Mouse (Mus musculus): ENCODE results near the gene D10Jhu81e.

Gene D10Jhu81e

GRCm38 (mm10) chr10:78163241-78163640 is 6.3 kb downstream of the D10Jhu81e start:
- no peak for DNase-seq (ENCODE audit: low spot score)

GRCm38 (mm10) chr10:78162646-78163045 is 6.9 kb downstream of the D10Jhu81e start:
- no peak for DNase-seq (ENCODE audit: low spot score)

DNA sequence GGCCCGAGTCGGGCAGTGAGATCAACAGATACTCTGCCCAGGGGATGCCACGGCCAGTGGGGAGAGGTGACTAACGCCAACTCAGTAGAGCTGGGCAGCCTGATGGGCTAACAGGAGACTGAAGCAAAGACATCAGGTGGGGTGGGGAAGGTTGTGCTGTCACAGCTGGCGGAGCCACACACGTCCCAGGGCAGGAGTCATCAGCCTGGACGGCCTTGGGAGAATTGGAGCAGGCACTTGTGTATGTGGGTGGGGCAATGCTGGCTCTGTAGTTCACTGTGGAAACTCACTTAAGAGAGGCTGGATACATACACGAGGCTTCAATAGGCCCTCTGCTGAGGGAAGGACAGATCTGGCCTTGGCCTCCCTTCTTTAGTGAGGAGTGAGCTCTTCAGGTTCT is 8.5 kb downstream of the D10Jhu81e start:
- no peak for DNase-seq (ENCODE audit: low spot score)

DNA sequence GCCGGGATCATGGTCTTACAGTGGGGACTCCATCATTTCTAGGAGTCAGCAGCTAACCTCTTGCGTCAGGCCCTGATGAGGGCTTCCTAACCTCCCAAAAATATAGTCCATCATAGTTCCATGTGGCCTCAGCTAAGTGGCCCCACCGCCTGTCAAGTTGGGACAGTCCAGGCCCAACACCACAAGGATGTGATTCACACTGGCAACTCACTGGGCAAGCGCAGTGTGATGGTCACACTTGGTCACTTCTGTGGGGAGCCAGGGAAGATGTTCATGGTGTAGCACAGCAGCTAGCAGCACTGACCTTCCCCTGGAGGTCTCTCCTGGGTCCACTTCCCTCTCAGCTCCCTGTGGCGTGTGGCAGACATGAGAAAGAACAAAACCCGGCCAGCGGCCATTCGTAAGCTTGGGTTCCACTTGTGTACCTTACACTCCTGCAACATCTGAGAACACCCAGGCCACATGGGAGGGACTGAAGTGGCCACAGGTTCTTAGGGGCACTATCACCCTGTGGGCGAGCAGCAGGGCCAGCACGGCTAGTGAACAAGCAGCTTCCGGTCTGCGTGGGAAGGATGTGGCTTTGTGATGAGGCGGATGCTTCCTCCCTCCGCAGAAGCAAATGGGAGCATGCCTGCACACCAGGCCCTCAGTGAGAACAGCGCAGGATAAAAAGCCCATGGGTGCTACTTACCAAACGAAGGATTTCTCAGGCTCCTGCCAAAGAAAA is 9.1 kb downstream of the D10Jhu81e start:
- DNase-seq (ENCODE audit: low spot score), result no peak

DNA sequence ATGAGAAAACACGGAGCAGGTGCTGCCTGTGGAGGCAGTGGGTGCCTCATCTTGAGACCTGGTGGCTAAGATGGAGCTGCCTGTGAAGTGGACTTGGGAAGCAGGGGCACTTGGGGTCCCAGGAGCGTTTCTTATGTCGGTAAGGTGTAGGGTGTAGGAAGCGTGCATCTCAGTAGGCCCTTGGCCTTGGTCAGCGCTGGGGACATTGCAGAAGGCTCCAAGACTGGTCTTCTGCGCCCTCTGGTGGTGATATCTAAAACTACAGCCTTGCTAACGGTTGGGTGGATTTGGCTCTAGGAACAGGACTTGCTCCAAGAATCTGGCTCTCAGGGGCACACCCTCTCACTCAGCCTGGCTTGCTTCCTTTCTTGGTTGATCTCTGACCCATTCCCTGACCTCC is 9.7 kb downstream of the D10Jhu81e start:
- DNase-seq (ENCODE audit: low spot score), result peak; percentile 92

GRCm38 (mm10) chr10:78159252-78159878 is 10.2 kb downstream of the D10Jhu81e start:
- peak; percentile 83 for DNase-seq (ENCODE audit: low spot score)

GRCm38 (mm10) chr10:78158041-78158440 is 11.5 kb downstream of the D10Jhu81e start:
- DNase-seq (ENCODE audit: low spot score), result no peak

DNA sequence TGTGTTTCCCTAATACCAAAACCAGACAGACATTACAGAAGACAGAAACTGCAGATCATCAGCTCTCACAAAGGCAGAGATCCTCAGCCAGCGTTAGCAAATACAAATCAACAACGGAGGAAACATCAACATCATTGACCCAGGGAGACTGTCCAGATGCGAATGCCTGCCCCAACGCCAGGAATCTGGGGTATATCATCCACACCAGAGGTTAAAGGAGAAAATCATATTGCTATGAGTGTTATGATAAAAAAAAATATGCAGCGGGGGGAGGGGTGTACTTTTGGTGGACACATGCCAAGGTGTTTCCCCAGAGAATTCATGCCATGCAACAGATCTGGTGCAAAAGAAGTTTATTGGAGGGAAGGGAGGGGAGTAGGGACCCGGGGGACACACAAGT is 12.7 kb downstream of the D10Jhu81e start:
- no peak for DNase-seq (ENCODE audit: low spot score)

GRCm38 (mm10) chr10:78148834-78149766 is 20.5 kb downstream of the D10Jhu81e start:
- no peak for DNase-seq (ENCODE audit: low spot score)

DNA sequence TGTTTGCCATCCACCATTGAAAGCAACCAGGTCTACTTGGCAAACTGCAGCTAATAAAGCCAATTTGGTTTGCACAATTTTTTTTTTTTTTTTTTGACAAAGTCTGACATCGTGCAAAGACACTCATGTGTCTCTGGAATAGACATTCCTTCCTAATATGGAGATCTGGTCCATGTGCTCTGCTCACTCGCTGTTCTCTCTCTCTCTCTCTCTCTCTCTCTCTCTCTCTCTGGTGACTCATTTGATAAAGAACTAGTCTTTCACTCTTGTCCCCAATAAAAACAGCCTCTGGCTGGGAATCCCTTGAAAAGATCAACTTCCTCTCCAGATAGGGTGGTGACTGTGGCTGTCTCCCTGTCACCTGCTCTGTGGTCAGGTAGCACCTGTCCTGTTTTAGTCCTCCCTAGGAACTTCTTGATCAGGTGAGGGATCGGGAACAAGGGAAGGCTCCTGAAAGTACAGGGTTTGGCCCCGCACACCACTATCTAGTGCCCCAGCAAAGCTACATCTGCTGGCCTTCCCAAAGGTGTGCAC is 21.6 kb downstream of the D10Jhu81e start:
- no peak for DNase-seq (ENCODE audit: low spot score)

- no peak for DNase-seq (ENCODE audit: low spot score)
Measured at GRCm38 (mm10) chr10:78143727-78144505, 25.7 kb downstream of the D10Jhu81e start.

DNA sequence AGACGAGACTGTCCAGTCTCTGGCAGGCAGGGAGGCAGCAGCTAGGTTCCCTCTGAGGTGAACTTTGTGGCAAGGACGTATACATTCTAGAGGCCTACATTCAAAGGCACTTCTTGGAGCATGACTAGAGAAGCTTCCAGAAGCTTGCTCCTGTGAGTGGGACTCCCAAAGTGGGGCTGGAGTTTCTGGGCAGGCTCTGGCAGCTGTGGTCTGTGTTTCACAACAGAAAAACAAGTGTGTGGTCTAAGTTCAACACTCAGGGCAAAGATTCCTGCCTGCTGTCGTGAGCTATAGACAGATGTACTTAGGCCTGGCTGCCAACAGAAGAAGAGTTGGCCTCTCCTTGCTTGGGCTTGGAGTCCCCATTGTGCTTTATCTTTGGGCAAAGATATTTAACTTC is 28.7 kb downstream of the D10Jhu81e start:
- DNase-seq (ENCODE audit: low spot score), result no peak

GRCm38 (mm10) chr10:78140251-78140600 is 29.4 kb downstream of the D10Jhu81e start:
- no peak for DNase-seq (ENCODE audit: low spot score)

GRCm38 (mm10) chr10:78139572-78140250 is 29.9 kb downstream of the D10Jhu81e start:
- DNase-seq (ENCODE audit: low spot score), result no peak

- DNase-seq (ENCODE audit: low spot score), result no peak
Measured at GRCm38 (mm10) chr10:78138812-78139523, 30.6 kb downstream of the D10Jhu81e start.

DNA sequence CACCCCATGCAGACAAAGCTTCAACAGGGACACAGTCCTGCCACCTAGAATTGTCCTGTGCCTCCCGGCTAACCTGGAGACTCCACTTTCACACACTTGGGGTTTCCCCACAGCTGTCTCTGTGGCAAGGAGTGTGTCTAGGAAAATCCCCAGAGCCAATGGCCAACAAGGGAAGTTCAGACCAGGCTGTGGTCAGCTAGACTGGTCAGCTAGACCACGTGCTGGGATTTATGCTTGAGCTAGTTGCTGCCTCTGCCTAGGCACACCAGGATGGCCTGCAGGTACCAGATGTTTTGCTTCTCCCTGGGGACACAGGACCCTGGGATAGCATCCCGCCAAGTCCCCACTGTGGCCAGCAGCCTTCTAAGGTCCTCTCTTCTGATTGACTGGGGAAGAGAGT is 32.4 kb downstream of the D10Jhu81e start:
- DNase-seq (ENCODE audit: low spot score), result no peak

GRCm38 (mm10) chr10:78135947-78136346 is 33.6 kb downstream of the D10Jhu81e start:
- DNase-seq (ENCODE audit: low spot score), result no peak

- DNase-seq (ENCODE audit: low spot score), result no peak
Measured at GRCm38 (mm10) chr10:78134975-78135798, 34.4 kb downstream of the D10Jhu81e start.

GRCm38 (mm10) chr10:78134400-78134799 is 35.2 kb downstream of the D10Jhu81e start:
- DNase-seq (ENCODE audit: low spot score), result no peak

DNA sequence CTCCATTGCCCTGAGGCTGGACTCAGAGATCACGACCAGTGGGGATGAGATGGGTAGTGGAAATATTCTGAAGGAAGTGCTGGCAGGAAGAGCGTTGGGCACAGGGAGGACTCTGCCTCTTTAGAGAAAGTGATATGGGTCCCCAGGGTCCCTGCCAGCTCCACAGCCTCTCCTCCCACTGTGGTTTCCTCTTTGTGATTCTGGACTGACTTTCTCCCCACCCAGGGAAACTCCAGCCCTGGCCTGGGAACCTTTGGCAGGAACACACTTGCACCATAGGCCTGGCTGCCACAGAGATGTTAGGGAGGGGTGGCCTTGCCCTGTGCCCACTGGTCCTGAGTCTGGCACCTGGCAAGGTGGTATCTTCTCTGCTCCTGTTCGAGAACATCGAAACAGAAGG is 39.6 kb downstream of the D10Jhu81e start:
- no peak for DNase-seq (ENCODE audit: low spot score)

Data from lung, postnatal 25 days (tissue).